Mouse (Mus musculus) limb, embryonic 10.5 days (tissue): ENCODE data around the gene Igsf10. TPM values are rescaled to one million over a fixed set of nuclear protein-coding genes. Genes with fewer than 3 reads are reported as not detected.

Experiments
- DNase-seq: peaks from one replicate; pipeline ENCODE4 v3.0.0-alpha.2; 2017; ENCODE audit warnings: low spot score
- H3K27ac ChIP-seq: fragments of 300-500 bp; sonication (generic); 2 replicates; pipeline ENCODE4 v1.5.1; 2016; ENCODE audit warnings: mild to moderate bottlenecking
- H3K27me3 ChIP-seq: fragments of 300-500 bp; sonication (generic); 2 replicates; pipeline ENCODE4 v1.6.1; 2016; ENCODE audit warnings: low read depth, mild to moderate bottlenecking; ENCODE audit not compliant: poor library complexity, severe bottlenecking
- H3K36me3 ChIP-seq: fragments of 300-500 bp; sonication (generic); 2 replicates; pipeline ENCODE4 v1.6.1; 2016; ENCODE audit warnings: mild to moderate bottlenecking, moderate library complexity
- H3K4me1 ChIP-seq: fragments of 300-500 bp; sonication (generic); 2 replicates; pipeline ENCODE4 v1.6.1; 2016
- H3K4me3 ChIP-seq: fragments of 300-500 bp; sonication (generic); 2 replicates; pipeline ENCODE4 v1.5.1; 2016; ENCODE audit warnings: mild to moderate bottlenecking, moderate library complexity
- H3K9me3 ChIP-seq: fragments of 300-500 bp; sonication (generic); replicated peaks from 2 replicates; pipeline ENCODE4 v1.6.1; 2016; ENCODE audit warnings: mild to moderate bottlenecking
- WGBS: fragments of 180-500 bp; shearing (Covaris S2); methylation state at CpG from one replicate; pipeline ENCODE4 v1.1.7; 2016; 5-methylcytosine and 5-hydroxymethylcytosine counted together
- polyA plus RNA-seq: library from polyadenylated mRNA; unstranded; fragments of >200 nt; fragmentation: Nextera tagmentation; extraction: Ambion mirVana; gene quantifications from 2 replicates; pipeline ENCODE4 v1.2.1, GENCODE M21; 2016

Igsf10 gene
- polyA plus RNA-seq, 1 experiment from 2014 or later: 4.2 TPM

DNA sequence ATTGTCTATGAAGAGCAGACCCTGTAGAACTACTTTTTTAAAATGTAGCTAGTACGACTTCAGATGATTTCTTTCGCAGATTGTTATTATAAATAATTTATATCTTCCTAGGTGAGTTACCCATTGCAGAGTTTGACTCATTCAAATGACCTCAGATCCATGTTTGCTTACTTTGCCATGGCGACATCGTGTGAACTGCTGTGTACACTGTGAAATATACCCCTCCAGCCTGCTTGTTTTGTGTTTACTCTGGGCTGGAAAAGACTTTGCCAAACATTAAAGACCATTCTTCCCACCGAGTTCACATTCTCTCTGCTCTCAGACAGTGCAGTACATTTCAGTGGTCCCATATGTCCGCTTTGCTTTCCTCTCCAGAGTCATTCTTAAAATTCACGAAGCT lies 28.1 kb downstream of the Igsf10 start:
- no peaks in the 10 kb centered on the region for H3K9me3 ChIP-seq
- no peaks in the 10 kb centered on the region for H3K27me3 ChIP-seq
- no peaks in the 10 kb centered on the region for H3K4me1 ChIP-seq
- H3K4me3 ChIP-seq: no peak overlapping the region
- no peak for DNase-seq
- peaks cover 32% of the 10 kb centered on the region for H3K36me3 ChIP-seq
- no peak overlapping the region for H3K27ac ChIP-seq
- 95% methylated on average over 7 of the region's 7 CpGs for WGBS

DNA sequence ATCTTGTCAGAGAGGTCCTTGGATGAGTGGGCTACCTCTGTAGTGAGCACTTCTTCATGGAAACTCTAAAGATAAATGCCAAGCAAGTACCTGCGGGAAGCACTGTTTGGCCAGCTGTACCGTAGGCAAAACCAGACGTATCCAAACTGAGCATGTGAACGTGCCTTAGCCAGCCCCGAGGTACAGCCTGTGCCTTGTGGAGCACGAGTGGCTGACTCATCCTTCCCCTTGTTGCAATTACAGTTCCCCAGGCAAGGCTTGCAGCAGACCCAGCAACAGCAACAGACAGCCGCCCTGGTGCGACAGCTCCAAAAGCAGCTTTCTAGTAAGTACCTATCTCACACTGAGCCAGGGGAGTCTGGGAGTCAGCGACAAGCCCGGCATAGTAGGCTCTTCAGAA lies 31.6 kb downstream of the Igsf10 start:
- Histone ChIP-seq H3K4me3 (no peak overlapping the region), H3K27ac (no peak overlapping the region), H3K27me3 (no peaks in the 10 kb centered on the region), H3K9me3 (no peaks in the 10 kb centered on the region), H3K4me1 (no peaks in the 10 kb centered on the region), H3K36me3 (peaks cover 8% of the 10 kb centered on the region)
- WGBS: 86% methylated on average over 10 of the region's 10 CpGs
- DNase-seq: no peak

DNA sequence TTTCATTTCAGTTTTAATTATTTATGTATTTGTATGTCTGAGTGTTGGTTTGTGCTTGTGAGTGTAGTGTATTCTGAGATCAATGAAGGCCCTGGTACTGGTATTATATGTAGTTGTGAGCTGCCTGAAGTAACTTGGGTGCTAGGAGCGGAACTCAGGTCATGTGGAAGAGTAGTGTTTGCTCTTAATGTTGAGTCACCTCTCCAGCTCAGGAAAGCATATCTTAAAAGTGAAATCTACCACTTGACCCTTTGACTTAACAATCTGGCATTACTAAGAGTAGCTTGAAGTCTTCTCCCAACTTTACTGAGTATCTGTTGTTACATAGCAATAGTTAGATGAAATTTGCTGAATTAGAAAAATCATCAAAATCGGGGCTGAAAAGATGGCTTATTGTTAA lies 38.7 kb downstream of the Igsf10 start:
- no peak overlapping the region for H3K27ac ChIP-seq
- DNase-seq: no peak
- no peaks in the 10 kb centered on the region for H3K27me3 ChIP-seq
- no peaks in the 10 kb centered on the region for H3K4me1 ChIP-seq
- no peak overlapping the region for H3K4me3 ChIP-seq
- no peaks in the 10 kb centered on the region for H3K9me3 ChIP-seq
- WGBS: 88% methylated on average over 2 of the region's 2 CpGs
- H3K36me3 ChIP-seq: no peaks in the 10 kb centered on the region

DNA sequence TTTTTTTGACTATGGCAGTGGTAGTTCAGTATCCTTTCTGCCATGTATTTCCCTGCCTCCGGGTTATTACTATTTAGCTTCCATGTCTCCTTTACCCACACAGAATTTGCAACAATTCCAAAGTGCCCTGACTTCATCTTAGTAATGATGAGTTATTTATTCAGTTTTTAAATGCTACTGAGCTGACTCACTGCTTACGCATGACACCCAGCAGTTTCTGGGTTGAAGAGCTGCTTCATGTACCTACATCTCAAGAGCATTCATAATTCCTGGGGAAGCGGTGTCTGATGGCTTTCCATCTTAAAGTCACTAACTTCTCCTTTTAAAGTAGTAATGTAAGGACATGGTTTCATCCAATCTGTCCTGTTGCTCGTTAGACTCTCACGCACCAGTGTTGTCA lies 39.2 kb downstream of the Igsf10 start:
- Histone ChIP-seq H3K4me3 (no peak overlapping the region), H3K9me3 (no peaks in the 10 kb centered on the region), H3K27me3 (no peaks in the 10 kb centered on the region), H3K27ac (no peak overlapping the region), H3K36me3 (no peaks in the 10 kb centered on the region), H3K4me1 (no peaks in the 10 kb centered on the region)
- 98% methylated on average over 5 of the region's 5 CpGs for WGBS
- no peak for DNase-seq

DNA sequence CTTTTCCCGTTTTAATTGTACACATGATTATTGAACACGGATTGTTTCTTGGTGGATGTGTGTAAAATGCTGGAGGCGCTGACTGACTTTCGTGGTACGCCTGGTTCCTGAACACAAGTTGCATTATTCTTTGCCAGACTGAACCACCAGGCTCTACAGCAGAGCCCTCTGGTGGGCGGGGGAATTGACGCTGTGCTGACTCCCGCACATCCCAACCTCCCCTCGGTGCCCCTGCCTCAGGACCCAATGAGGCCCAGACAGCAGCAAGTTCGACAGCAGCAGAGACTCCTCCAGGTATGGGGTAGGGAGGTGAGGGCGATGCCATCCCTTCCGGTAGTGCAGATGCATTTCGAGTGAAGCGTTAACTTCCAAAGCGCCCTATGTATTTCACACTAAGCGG lies 46.5 kb downstream of the Igsf10 start:
- Histone ChIP-seq H3K27ac (no peak overlapping the region), H3K27me3 (no peaks in the 10 kb centered on the region), H3K36me3 (no peaks in the 10 kb centered on the region), H3K4me3 (no peak overlapping the region), H3K9me3 (no peaks in the 10 kb centered on the region), H3K4me1 (no peaks in the 10 kb centered on the region)
- DNase-seq: no peak
- WGBS: 85% methylated on average over 16 of the region's 16 CpGs

DNA sequence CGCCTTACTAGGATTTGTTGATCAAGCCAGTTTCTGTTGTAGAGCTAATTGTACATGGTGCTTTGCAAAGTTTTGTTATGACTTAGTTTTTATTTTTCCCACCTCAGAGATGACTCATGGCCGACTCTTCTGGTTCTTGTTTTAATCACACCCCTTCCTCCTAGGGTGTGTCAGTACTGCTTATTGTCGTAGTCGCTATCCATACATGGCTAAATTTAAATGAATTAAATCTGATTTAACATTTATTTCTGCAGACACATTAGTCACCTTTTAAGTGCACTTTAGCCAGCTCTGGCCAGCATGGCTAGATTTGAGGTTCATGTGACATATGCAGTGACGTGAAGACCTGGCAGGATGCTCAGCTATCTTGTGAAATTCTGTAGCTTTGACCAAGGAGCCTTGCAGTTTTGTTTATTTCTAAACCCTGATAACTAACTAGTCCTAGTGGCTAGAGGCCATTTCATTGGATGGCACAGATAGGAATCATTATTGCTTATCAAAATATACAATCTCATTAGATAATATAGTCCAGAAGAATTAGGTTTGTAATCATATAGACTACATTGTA lies 47.5 kb downstream of the Igsf10 start:
- no peak overlapping the region for H3K27ac ChIP-seq
- H3K4me1 ChIP-seq: no peaks in the 10 kb centered on the region
- 96% methylated on average over 5 of the region's 5 CpGs for WGBS
- no peaks in the 10 kb centered on the region for H3K27me3 ChIP-seq
- no peak for DNase-seq
- H3K4me3 ChIP-seq: no peak overlapping the region
- no peaks in the 10 kb centered on the region for H3K9me3 ChIP-seq
- no peaks in the 10 kb centered on the region for H3K36me3 ChIP-seq

DNA sequence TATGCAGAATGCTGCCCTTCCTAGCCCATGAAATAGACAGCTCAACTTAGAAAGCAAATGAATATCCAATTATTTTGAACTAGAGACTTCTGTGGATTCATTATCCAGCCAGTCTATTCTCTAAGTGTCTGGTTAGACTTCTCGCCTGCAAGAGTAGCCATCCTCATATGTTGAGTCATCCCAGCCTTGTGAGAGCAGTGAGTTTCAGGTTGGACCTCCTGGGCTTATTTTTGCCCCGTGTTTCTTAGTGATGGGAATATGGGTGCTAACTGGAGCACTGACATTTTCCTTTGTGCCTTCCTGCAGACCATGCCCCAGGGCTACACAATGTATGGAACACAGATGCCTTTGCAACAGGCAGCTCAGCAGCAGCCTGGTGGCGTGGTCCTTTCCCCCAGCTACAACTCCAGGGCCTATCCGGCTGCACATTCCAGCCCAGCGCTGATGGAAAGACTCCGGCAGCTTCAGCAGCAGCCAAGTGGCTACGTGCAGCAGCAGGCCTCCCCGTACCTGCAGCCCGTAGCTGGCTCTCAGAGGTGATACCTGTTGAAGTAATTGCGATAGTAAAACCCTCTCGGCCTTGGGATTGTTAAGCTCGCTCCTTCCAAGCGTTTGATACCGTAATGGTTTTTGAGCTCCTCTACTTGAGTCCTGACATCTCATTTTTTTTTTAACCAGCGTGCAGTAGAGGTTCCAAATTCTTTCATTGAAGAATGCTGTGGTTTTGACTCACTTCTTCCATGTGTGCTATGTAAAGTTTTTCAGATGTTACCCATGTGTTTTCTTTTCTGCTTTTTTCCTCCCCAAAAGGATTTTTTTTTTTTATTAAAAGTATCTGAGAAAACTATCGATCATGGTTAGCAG lies 48.3 kb downstream of the Igsf10 start:
- Histone ChIP-seq H3K27me3 (no peaks in the 10 kb centered on the region), H3K4me1 (no peaks in the 10 kb centered on the region), H3K36me3 (no peaks in the 10 kb centered on the region), H3K9me3 (no peaks in the 10 kb centered on the region), H3K4me3 (no peak overlapping the region), H3K27ac (no peak overlapping the region)
- DNase-seq: no peak
- 86% methylated on average over 16 of the region's 16 CpGs for WGBS

DNA sequence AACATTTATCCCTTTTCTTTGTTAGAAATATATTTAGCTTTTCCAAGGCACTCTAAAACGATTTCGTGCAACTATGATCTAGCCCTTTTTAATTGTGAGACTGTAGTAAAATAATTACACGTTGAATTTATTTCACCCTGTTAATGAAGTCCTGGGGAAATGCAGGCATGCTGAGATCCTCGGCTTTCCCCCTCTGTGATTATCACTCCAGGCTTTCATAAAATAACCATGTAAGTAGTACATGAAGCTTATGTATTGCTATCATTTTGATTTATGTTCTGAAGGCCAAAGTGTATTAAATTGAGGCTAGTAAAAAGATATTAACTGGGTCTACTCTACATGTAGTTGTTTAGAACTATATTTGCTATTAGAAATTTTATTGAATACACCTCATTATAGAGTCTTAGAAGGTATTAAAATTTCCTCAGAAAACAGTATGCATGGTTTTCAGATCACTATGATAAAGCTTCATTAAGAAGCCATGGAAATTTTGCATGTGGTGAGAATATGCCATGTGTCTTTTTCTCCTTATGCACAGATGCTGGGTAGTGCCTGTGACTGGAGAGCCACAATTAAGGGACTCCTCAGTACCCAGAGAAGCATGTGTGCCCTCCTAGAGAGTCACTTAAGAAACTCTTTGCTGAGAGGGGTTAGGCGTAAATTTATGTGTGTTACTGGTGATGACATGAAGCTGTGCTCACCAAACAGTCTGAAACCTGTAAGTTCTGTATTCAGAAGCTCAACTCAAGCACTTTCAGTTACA lies 50.6 kb downstream of the Igsf10 start:
- no peaks in the 10 kb centered on the region for H3K36me3 ChIP-seq
- no peak overlapping the region for H3K4me3 ChIP-seq
- WGBS: 77% methylated on average over 5 of the region's 5 CpGs
- H3K9me3 ChIP-seq: no peaks in the 10 kb centered on the region
- H3K27me3 ChIP-seq: no peaks in the 10 kb centered on the region
- no peak overlapping the region for H3K27ac ChIP-seq
- 0 out of 2 replicates have a peak, but pooled peaks cover 3% of the 10 kb centered on the region for H3K4me1 ChIP-seq
- DNase-seq: no peak

DNA sequence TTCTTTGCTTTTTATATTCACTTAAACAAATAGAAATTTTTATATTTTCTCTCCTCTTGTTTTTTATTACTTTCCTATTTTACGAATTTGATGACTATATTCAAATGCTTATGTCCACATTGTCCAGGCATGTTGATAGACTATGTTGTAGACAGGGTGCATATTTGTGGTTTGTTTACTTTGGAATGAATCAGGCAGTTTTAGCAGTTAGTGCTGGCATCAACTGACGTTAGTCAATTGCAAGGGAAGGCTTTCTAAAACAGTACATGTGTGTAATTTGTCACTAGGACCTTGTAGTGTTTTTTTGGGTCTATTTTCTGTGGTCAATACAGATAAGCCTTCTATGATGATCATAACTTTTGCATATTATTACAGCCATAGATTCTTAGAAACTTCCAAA lies 53.6 kb downstream of the Igsf10 start:
- no peak overlapping the region for H3K4me3 ChIP-seq

DNA sequence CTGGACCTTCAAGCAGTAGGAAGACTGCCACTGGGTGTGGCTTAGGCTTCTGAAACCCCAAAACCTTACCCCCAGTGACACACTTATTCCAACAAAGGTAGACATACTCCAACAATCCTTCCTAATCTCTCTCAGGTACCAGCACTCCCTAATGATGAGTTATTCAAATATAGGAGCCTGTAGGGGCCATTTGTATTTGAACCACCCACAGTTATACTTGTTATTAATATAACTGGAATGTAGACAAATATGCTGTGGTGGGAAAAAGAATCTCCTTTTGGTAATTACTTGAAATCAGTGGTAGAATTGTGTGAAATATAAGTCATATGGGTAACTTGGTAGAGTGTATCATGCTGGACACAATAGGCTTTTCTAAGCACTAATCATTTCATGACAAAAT lies 65.6 kb downstream of the Igsf10 start:
- Histone ChIP-seq H3K36me3 (no peaks in the 10 kb centered on the region), H3K9me3 (no peaks in the 10 kb centered on the region), H3K27ac (peak overlapping the region; percentile 66; the same call in 1 of the 2 replicates), H3K4me1 (peaks cover 21% of the 10 kb centered on the region), H3K4me3 (no peak overlapping the region), H3K27me3 (no peaks in the 10 kb centered on the region)
- DNase-seq: no peak

More for the DNA sequence above, 53.6 kb downstream of the Igsf10 start:
- no peaks in the 10 kb centered on the region for H3K9me3 ChIP-seq
- H3K36me3 ChIP-seq: no peaks in the 10 kb centered on the region
- no peak overlapping the region for H3K27ac ChIP-seq
- no peak for DNase-seq
- H3K27me3 ChIP-seq: no peaks in the 10 kb centered on the region
- 0 out of 2 replicates have a peak, but pooled peaks cover 3% of the 10 kb centered on the region for H3K4me1 ChIP-seq
- 80% methylated on average over 2 of the region's 2 CpGs for WGBS

DNA sequence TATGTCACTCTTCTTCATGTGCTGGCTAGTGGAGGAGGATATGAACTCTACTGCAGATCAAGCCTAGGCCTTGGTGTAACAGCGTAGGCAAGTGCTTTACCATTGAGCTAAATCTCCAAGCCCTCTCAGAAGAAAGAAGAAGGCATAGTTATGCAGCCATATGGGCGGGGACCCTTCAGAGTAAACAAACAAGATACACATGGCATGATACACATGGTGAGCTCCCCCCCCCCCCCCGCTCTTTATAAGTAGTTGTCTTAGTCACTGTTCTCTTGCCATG lies 66.0 kb downstream of the Igsf10 start:
- DNase-seq: no peak
- H3K27ac ChIP-seq: peak overlapping the region; percentile 66
- 85% methylated on average over 3 of the region's 3 CpGs for WGBS
- no peak overlapping the region for H3K4me3 ChIP-seq
- H3K4me1 ChIP-seq: peaks cover 21% of the 10 kb centered on the region
- H3K27me3 ChIP-seq: no peaks in the 10 kb centered on the region
- H3K9me3 ChIP-seq: no peaks in the 10 kb centered on the region
- H3K36me3 ChIP-seq: no peaks in the 10 kb centered on the region

DNA sequence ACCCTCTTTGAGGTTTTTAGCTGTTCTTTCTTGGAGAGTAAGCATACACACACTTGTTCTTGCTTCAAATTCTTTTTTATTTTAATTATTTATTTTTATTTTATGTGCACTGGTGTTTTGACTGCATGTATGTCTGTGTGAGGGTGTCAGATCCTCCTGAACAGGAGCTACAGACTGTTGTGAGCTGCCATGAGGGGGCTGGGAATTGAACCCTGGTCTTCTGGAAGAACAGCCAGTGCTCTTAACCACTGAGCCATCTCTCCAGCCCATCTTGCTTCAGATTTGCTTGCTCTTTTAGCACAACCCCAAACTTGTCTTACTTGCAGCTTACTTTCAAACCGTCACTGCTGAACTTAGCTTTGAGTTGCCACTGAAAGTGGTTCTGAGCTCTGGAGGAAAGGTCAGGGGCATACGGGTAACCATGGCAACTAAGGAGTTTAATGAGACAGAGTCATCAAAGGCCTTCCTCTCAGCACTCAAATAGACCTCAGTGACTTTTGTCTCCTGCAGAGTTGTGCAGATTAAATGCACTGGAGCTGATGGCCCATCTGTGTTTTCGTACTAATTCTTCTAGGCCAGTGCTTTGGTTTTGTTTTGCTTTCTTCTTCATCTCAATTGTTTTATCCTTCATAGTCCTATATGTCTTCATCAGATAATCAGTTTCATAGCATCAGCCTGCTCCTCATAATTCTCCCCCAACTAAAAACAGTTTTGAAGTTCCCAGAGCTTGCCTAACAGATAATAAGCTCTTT lies 66.5 kb downstream of the Igsf10 start:
- 24% methylated on average over 3 of the region's 3 CpGs for WGBS
- Histone ChIP-seq H3K27ac (peak overlapping the region; percentile 66), H3K4me1 (peaks cover 21% of the 10 kb centered on the region), H3K9me3 (no peaks in the 10 kb centered on the region), H3K4me3 (no peak overlapping the region), H3K27me3 (no peaks in the 10 kb centered on the region), H3K36me3 (no peaks in the 10 kb centered on the region)
- DNase-seq: peak; percentile 34

DNA sequence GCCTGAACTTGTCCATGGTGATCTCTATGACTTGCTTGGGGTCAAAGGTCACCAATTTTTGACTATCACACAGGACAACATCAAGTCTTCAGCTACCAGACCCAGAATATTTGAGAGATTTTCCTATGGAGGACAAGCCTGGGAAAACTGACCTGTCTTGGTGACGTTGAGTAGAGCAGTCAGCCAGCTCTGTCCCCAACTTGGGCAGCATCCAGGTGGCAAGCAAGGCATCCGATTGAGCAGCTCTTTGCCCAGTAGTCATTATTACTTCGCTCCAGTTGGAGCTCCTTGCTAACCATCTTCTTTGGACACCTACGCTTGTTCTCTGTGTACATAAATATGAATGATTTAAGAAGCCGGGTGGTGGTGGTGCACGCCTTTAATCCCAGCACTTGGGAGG lies 73.4 kb downstream of the Igsf10 start:
- H3K36me3 ChIP-seq: no peaks in the 10 kb centered on the region
- 86% methylated on average over 6 of the region's 6 CpGs for WGBS
- peaks cover 10% of the 10 kb centered on the region for H3K4me1 ChIP-seq
- H3K4me3 ChIP-seq: no peak overlapping the region
- H3K27me3 ChIP-seq: no peaks in the 10 kb centered on the region
- no peak overlapping the region for H3K27ac ChIP-seq
- H3K9me3 ChIP-seq: no peaks in the 10 kb centered on the region
- no peak for DNase-seq
